Mouse (Mus musculus) olfactory bulb, adult 2 months (tissue): ENCODE results near the gene Cybc1.

Experiments used
- CTCF ChIP-seq: fragments of 200-500 bp; IDR thresholded peaks from 2 replicates; pipeline ENCODE4 v1.5.1; 2012; ENCODE audit warnings: low read depth, mild to moderate bottlenecking, low read length, moderate library complexity; ENCODE audit not compliant: insufficient read depth
- POLR2A ChIP-seq: fragments of 200-500 bp; IDR thresholded peaks from 2 replicates; pipeline ENCODE4 v1.6.1; 2012; ENCODE audit warnings: mild to moderate bottlenecking, low read depth, low read length, moderate library complexity; ENCODE audit not compliant: insufficient read depth

GRCm38 (mm10) chr11:121192742-121193141 is 36.4 kb downstream of the Cybc1 start:
- TF ChIP-seq POLR2A: no peak
- TF ChIP-seq CTCF: no peak
